Mouse (Mus musculus): Measurements from ENCODE around the gene Sdhc. TPM values are rescaled to one million over a fixed set of nuclear protein-coding genes. Genes with fewer than 3 reads are reported as not detected.

The Sdhc gene
- total and polyA plus RNA-seq, 3 experiments = 1,025 to 1,288 (median 1,087) TPM

DNA sequence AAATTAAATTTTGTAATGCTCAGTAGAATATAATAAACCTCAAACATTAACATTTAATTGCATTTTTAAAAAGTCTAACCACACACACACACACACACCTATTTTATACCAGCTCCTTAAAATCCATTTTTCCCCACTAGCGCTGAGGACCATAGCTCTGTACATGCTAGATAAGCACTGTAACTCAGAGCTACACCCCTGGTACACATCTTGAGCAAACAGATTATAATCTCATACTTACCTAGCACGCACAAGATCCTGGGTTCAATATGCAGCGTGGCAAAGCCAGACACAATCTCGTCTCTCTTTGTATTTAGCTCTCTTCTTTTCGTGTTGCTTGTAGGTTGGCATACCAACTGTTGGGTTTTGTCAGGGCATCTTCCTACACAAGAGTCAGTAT lies 26.0 kb downstream of the Sdhc start:
- intact Hi-C loops (cut with DNase I) = no loop called here
- Histone ChIP-seq H3K79me2 (replicated peaks; ENCODE audit: control insufficient read depth, insufficient read depth, low read length) (no peaks in the 10 kb centered on the region), H3K4me1 (ENCODE audit: control insufficient read depth, insufficient read depth, low read length) (no peaks in the 10 kb centered on the region), H3K9ac (ENCODE audit: low read depth, low read length) (no peak overlapping the region), H3K27me3 (ENCODE audit: control insufficient read depth, insufficient read depth, low read length) (no peaks in the 10 kb centered on the region), H3K4me3 (no peak overlapping the region), H3K27ac (no peak overlapping the region), H3K36me3 (ENCODE audit: control insufficient read depth, insufficient read depth, low read length) (no peaks in the 10 kb centered on the region)
- no peak for DNase-seq
- TF ChIP-seq EP300 (IDR thresholded peaks at IDR 0.05; ENCODE audit: insufficient read depth, low read depth, low read length) (no peak), CTCF (IDR thresholded peaks at IDR 0.05) (no peak), POLR2A (IDR thresholded peaks at IDR 0.05; ENCODE audit: insufficient read depth, low read depth, low read length) (no peak)
- WGBS = 88% methylated on average over 5 of the region's 5 CpGs

DNA sequence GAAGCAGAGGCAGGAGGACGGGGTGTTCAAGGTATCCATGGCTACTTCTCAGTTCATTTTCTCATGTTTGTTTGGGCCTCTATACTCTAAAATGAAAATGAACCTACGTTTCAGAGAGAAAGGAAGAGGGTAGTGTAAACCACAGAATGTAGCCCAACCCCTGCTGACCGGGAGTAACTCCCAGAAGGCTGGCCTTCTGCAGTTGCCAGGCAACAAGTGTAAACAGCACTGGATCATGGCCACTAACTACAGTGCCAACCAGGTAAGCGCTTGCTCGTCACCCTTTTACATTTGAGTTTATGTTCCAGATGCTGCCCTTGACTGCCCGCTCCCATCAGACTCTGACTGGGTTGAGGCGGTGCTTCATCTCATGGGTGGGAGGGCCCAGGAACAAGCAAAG lies 27.5 kb downstream of the Sdhc start:
- H3K79me2 ChIP-seq (replicated peaks; ENCODE audit: control insufficient read depth, insufficient read depth, low read length) = no peaks in the 10 kb centered on the region
- H3K36me3 ChIP-seq (ENCODE audit: control insufficient read depth, insufficient read depth, low read length) = no peaks in the 10 kb centered on the region
- TF ChIP-seq CTCF (IDR thresholded peaks at IDR 0.05) = no peak
- TF ChIP-seq POLR2A (IDR thresholded peaks at IDR 0.05; ENCODE audit: insufficient read depth, low read depth, low read length) = no peak
- 0 out of 2 replicates have a peak, but pooled peaks have one; percentile 8 for TF ChIP-seq EP300 (IDR thresholded peaks at IDR 0.05; ENCODE audit: insufficient read depth, low read depth, low read length)
- H3K4me1 ChIP-seq (ENCODE audit: control insufficient read depth, insufficient read depth, low read length) = no peaks in the 10 kb centered on the region
- 27% methylated on average over 7 of the region's 7 CpGs for WGBS
- H3K27me3 ChIP-seq (ENCODE audit: control insufficient read depth, insufficient read depth, low read length) = no peaks in the 10 kb centered on the region
- no peak overlapping the region for H3K27ac ChIP-seq
- intact Hi-C loops (cut with DNase I) = no loop called here
- no peak overlapping the region for H3K9ac ChIP-seq (ENCODE audit: low read depth, low read length)
- no peak overlapping the region for H3K4me3 ChIP-seq
- DNase-seq = peak in 1 of 2 experiments; percentile 54

DNA sequence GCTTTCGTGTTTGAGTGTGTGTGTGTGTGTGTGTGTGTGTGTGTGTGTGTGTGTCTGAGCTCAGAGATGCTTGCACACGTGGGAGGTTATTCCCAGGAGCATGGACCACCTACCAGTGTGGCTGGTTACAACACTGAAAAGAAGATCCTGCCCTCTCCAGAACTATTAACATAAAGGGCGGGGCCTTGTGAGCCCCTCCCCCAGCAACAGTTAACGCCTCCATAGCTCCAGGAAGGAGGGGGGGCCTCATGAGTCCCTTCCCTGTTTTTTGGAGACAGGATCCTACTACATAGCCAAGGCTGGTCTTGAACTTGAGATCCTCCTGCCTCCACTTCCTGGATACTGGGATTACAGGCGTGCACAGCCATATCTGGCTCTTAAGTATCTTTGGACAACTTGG lies 28.6 kb downstream of the Sdhc start:
- Histone ChIP-seq H3K9ac (ENCODE audit: low read depth, low read length) (no peak overlapping the region), H3K4me1 (ENCODE audit: control insufficient read depth, insufficient read depth, low read length) (no peaks in the 10 kb centered on the region), H3K4me3 (no peak overlapping the region), H3K27me3 (ENCODE audit: control insufficient read depth, insufficient read depth, low read length) (no peaks in the 10 kb centered on the region), H3K27ac (no peak overlapping the region), H3K36me3 (ENCODE audit: control insufficient read depth, insufficient read depth, low read length) (no peaks in the 10 kb centered on the region), H3K79me2 (replicated peaks; ENCODE audit: control insufficient read depth, insufficient read depth, low read length) (no peaks in the 10 kb centered on the region)
- WGBS = 44% methylated on average over 5 of the region's 5 CpGs
- intact Hi-C loops (cut with DNase I) = no loop called here
- TF ChIP-seq POLR2A (IDR thresholded peaks at IDR 0.05; ENCODE audit: insufficient read depth, low read depth, low read length) (no peak), EP300 (IDR thresholded peaks at IDR 0.05; ENCODE audit: insufficient read depth, low read depth, low read length) (no peak), CTCF (IDR thresholded peaks at IDR 0.05) (no peak)
- DNase-seq = no peak

DNA sequence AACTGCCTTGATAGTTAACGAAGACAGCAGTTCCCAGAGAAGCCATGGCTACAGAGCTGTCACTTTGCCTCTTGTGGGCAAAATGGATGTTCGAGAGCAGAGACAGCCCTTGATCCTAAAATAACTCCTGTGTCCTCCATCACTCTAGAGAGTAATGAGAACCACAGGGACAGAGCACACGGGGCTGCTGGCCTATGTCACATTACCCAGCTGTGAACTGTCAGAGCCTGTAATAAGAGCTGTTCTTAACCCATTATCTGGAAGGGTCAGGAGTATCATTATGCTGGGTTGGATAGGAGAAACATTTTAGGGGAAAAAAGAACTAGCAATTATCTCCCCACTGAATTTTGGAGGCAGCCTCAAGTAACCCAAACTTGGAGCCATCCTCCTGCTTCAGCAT lies 29.5 kb downstream of the Sdhc start:
- Histone ChIP-seq H3K4me3 (no peak overlapping the region), H3K36me3 (ENCODE audit: control insufficient read depth, insufficient read depth, low read length) (no peaks in the 10 kb centered on the region), H3K27ac (no peak overlapping the region), H3K79me2 (replicated peaks; ENCODE audit: control insufficient read depth, insufficient read depth, low read length) (no peaks in the 10 kb centered on the region), H3K27me3 (ENCODE audit: control insufficient read depth, insufficient read depth, low read length) (no peaks in the 10 kb centered on the region), H3K4me1 (ENCODE audit: control insufficient read depth, insufficient read depth, low read length) (no peaks in the 10 kb centered on the region), H3K9ac (ENCODE audit: low read depth, low read length) (no peak overlapping the region)
- no peak for DNase-seq
- 30% methylated on average over 3 of the region's 3 CpGs for WGBS
- intact Hi-C loops (cut with DNase I) = no loop called here
- TF ChIP-seq EP300 (IDR thresholded peaks at IDR 0.05; ENCODE audit: insufficient read depth, low read depth, low read length) (no peak), CTCF (IDR thresholded peaks at IDR 0.05) (no peak), POLR2A (IDR thresholded peaks at IDR 0.05; ENCODE audit: insufficient read depth, low read depth, low read length) (no peak)

DNA sequence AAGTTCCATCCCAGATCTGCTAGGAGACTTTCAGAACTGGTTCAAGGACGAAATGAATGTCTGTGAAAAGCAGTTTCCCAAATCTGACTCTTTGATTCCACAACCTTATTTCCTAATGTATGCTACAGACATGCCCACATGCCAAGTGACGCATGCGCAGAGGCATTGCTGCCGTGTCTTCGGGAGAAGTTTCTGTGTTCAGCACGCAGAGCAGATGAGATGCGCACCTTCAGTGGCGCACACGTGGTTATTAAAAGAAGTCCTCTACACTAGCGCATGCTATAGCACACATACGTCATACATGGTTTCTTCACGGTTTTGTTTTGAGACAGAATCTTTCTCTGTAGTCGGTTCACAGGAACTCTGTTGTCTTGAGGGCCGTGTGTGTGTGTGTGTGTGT lies 31.0 kb downstream of the Sdhc start:
- intact Hi-C loops (cut with DNase I) = loop anchor here (5.0 to 10.0 kb wide), 3 partner anchors 33 to 355 kb away; partner anchors contain the start of genes Mpz and Sdhc
- TF ChIP-seq POLR2A (IDR thresholded peaks at IDR 0.05; ENCODE audit: insufficient read depth, low read depth, low read length) (no peak), CTCF (IDR thresholded peaks at IDR 0.05) (no peak), EP300 (IDR thresholded peaks at IDR 0.05; ENCODE audit: insufficient read depth, low read depth, low read length) (no peak)
- no peaks in the 10 kb centered on the region for H3K27me3 ChIP-seq (ENCODE audit: control insufficient read depth, insufficient read depth, low read length)
- no peak for DNase-seq
- H3K36me3 ChIP-seq (ENCODE audit: control insufficient read depth, insufficient read depth, low read length) = no peaks in the 10 kb centered on the region
- no peak overlapping the region for H3K9ac ChIP-seq (ENCODE audit: low read depth, low read length)
- no peaks in the 10 kb centered on the region for H3K79me2 ChIP-seq (replicated peaks; ENCODE audit: control insufficient read depth, insufficient read depth, low read length)
- no peaks in the 10 kb centered on the region for H3K4me1 ChIP-seq (ENCODE audit: control insufficient read depth, insufficient read depth, low read length)
- H3K4me3 ChIP-seq = no peak overlapping the region
- WGBS = 82% methylated on average over 14 of the region's 14 CpGs
- H3K27ac ChIP-seq = no peak overlapping the region

DNA sequence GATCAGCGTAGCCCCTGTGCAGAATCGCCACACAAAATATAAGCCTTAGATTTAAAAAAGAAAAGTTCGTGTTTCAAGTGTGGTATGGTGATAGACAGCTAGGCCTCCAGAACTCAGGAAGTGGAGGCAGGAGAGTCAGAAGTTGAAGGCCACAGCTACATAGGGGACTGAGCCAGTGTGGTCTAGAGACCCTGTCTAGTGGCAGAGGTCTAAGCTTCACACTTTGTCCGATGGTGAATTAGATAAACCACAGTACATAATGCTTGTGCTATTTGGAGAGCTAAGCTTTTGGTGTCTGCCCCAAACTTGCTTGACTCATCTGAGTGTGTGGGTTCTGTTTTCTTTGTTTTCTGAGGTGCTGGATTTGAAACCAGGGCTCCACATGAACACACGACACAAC lies 31.4 kb downstream of the Sdhc start:
- H3K4me3 ChIP-seq = no peak overlapping the region
- no peak overlapping the region for H3K27ac ChIP-seq
- intact Hi-C loops (cut with DNase I) = loop anchor here (1.0 to 10.0 kb wide), 4 partner anchors 33 to 356 kb away; partner anchors contain the start of genes Mpz and Sdhc
- H3K36me3 ChIP-seq (ENCODE audit: control insufficient read depth, insufficient read depth, low read length) = no peaks in the 10 kb centered on the region
- H3K9ac ChIP-seq (ENCODE audit: low read depth, low read length) = no peak overlapping the region
- no peaks in the 10 kb centered on the region for H3K4me1 ChIP-seq (ENCODE audit: control insufficient read depth, insufficient read depth, low read length)
- TF ChIP-seq EP300 (IDR thresholded peaks at IDR 0.05; ENCODE audit: insufficient read depth, low read depth, low read length) (no peak), POLR2A (IDR thresholded peaks at IDR 0.05; ENCODE audit: insufficient read depth, low read depth, low read length) (no peak), CTCF (IDR thresholded peaks at IDR 0.05) (no peak)
- H3K79me2 ChIP-seq (replicated peaks; ENCODE audit: control insufficient read depth, insufficient read depth, low read length) = no peaks in the 10 kb centered on the region
- DNase-seq = no peak
- H3K27me3 ChIP-seq (ENCODE audit: control insufficient read depth, insufficient read depth, low read length) = no peaks in the 10 kb centered on the region
- 80% methylated on average over 5 of the region's 5 CpGs for WGBS

Data from heart, adult 2 months (tissue).